Mouse (Mus musculus) cortical plate, adult 2 months (tissue): Measurements from ENCODE around the gene Olig3.

Experiments
- CTCF ChIP-seq: fragments of 200-500 bp; IDR thresholded peaks from 2 replicates; pipeline ENCODE4 v1.5.1; 2011; ENCODE audit warnings: mild to moderate bottlenecking, control low read depth, low read length; ENCODE audit not compliant: insufficient read depth; ENCODE audit errors: extremely low read depth
- POLR2A ChIP-seq: fragments of 200-500 bp; IDR thresholded peaks from 2 replicates; pipeline ENCODE4 v1.6.1; 2011; ENCODE audit warnings: mild to moderate bottlenecking, low read length, control low read depth; ENCODE audit not compliant: insufficient read depth; ENCODE audit errors: extremely low read depth

GRCm38 (mm10) chr10:19310471-19310870, 45.9 kb upstream of the Olig3 start:
- TF ChIP-seq CTCF (no peak), POLR2A (no peak)
